Mouse (Mus musculus) limb, embryonic 14.5 days (tissue): ENCODE data around the gene Cphx3. TPM values are rescaled to one million over a fixed set of nuclear protein-coding genes. Genes with fewer than 3 reads are reported as not detected.
"Not testable (repeated sequence)": the region's sequence is repeated elsewhere in the genome, so short reads cannot be mapped to it uniquely, and the experiment has no call there.

Experiments used
- ATAC-seq: fragments of 200-750 bp; cut with Nextera tagmentation; 2 replicates; pipeline ENCODE4 v1.8.0; 2017; ENCODE audit warnings: low read depth, moderate number of reproducible peaks, moderate TSS enrichment; ENCODE audit not compliant: low FRiP score
- DNase-seq: peaks from one replicate; pipeline ENCODE4 v3.0.0-alpha.2; 2015; ENCODE audit warnings: low spot score
- H3K27ac ChIP-seq: fragments of 300-500 bp; sonication (generic); replicated peaks from 2 replicates; pipeline ENCODE4 v1.5.1; 2014; ENCODE audit warnings: low read depth, mild to moderate bottlenecking, low read length, moderate library complexity, mixed read lengths
- H3K27me3 ChIP-seq: fragments of 300-500 bp; sonication (generic); 2 replicates; pipeline ENCODE4 v1.6.1; 2014; ENCODE audit warnings: low read length, mixed read lengths; ENCODE audit not compliant: control insufficient read depth, insufficient read depth
- H3K36me3 ChIP-seq: fragments of 300-500 bp; sonication (generic); 2 replicates; pipeline ENCODE4 v1.6.1; 2014; ENCODE audit warnings: mild to moderate bottlenecking, low read length, moderate library complexity, mixed read lengths; ENCODE audit not compliant: control insufficient read depth, insufficient read depth
- H3K4me1 ChIP-seq: fragments of 300-500 bp; sonication (generic); 2 replicates; pipeline ENCODE4 v1.6.1; 2014; ENCODE audit warnings: antibody characterized with exemption, low read length, mixed read lengths; ENCODE audit not compliant: control insufficient read depth, insufficient read depth
- H3K4me2 ChIP-seq: fragments of 300-500 bp; sonication (generic); replicated peaks from 2 replicates; pipeline ENCODE4 v1.6.1; 2014; ENCODE audit warnings: low read depth, mild to moderate bottlenecking, low read length, moderate library complexity; ENCODE audit not compliant: severe bottlenecking
- H3K4me3 ChIP-seq: fragments of 300-500 bp; sonication (generic); replicated peaks from 2 replicates; pipeline ENCODE4 v1.5.1; 2014; ENCODE audit warnings: low read length
- H3K9ac ChIP-seq: fragments of 300-500 bp; sonication (generic); 2 replicates; pipeline ENCODE4 v1.6.1; 2014; ENCODE audit warnings: mild to moderate bottlenecking, low read depth, low read length, moderate library complexity; ENCODE audit not compliant: severe bottlenecking
- H3K9me3 ChIP-seq: fragments of 300-500 bp; sonication (generic); 2 replicates; pipeline ENCODE4 v1.6.1; 2016; ENCODE audit warnings: low read length; ENCODE audit not compliant: control insufficient read depth
- WGBS: fragments of 180-500 bp; shearing (Covaris S2); extraction: QIAGEN DNeasy Blood & Tissue Kit; methylation state at CpG from one replicate; pipeline ENCODE4 v1.1.7; 2014; 5-methylcytosine and 5-hydroxymethylcytosine counted together
- polyA plus RNA-seq, 2 experiments: library from polyadenylated mRNA; depleted of rRNA in 1 of 2; stranded (reverse) in 1 of 2; unstranded in 1 of 2; fragments of >200 nt; fragmentation: Nextera tagmentation in 1 of 2; extraction: Ambion mirVana in 1 of 2; gene quantifications; 2 replicates each; pipeline versions ENCODE4 v1.2.1 to v1.2.3; 2012 to 2014

The Cphx3 gene
- polyA plus RNA-seq, 2 experiments, result not detected

- H3K9me3 ChIP-seq, H3K36me3 ChIP-seq, H3K4me2 ChIP-seq, H3K27ac ChIP-seq, ATAC-seq, H3K4me3 ChIP-seq, H3K4me1 ChIP-seq, H3K9ac ChIP-seq, H3K27me3 ChIP-seq, DNase-seq: not testable (repeated sequence)
- no CpG with 5 or more reads among the region's 6 CpGs for WGBS
Measured at GRCm38 (mm10) chr14:26059362-26059761, 22.7 kb upstream of the Cphx3 start.

GRCm38 (mm10) chr14:26066574-26067324 lies 15.3 kb upstream of the Cphx3 start:
- no CpG with 5 or more reads among the region's 44 CpGs for WGBS
- not testable (repeated sequence) for H3K27ac ChIP-seq, H3K9ac ChIP-seq, DNase-seq, H3K27me3 ChIP-seq, H3K9me3 ChIP-seq, H3K36me3 ChIP-seq, H3K4me3 ChIP-seq, H3K4me1 ChIP-seq, H3K4me2 ChIP-seq
- ATAC-seq, result peak; percentile 87

- H3K9me3 ChIP-seq, H3K36me3 ChIP-seq, H3K4me2 ChIP-seq, H3K9ac ChIP-seq, DNase-seq, H3K27ac ChIP-seq, H3K27me3 ChIP-seq, H3K4me3 ChIP-seq, H3K4me1 ChIP-seq: not testable (repeated sequence)
- WGBS, result no CpG with 5 or more reads among the region's 10 CpGs
- ATAC-seq, result peak; percentile 86; the same call in 1 of the 2 replicates
Measured at GRCm38 (mm10) chr14:26067325-26067633, 14.8 kb upstream of the Cphx3 start, which contains the start of gene Tmem254c. Tmem254c (minus strand) TSS chr14:26067355.

- H3K27me3 ChIP-seq, ATAC-seq, DNase-seq, H3K36me3 ChIP-seq, H3K4me3 ChIP-seq, H3K9ac ChIP-seq, H3K9me3 ChIP-seq, H3K4me2 ChIP-seq, H3K4me1 ChIP-seq, H3K27ac ChIP-seq: not testable (repeated sequence)
- no CpG with 5 or more reads among the region's 5 CpGs for WGBS
Measured at GRCm38 (mm10) chr14:26076620-26077390, 5.3 kb upstream of the Cphx3 start.

- H3K4me3 ChIP-seq, H3K9ac ChIP-seq, H3K27ac ChIP-seq, H3K4me1 ChIP-seq, DNase-seq, H3K36me3 ChIP-seq, ATAC-seq, H3K9me3 ChIP-seq, H3K4me2 ChIP-seq, H3K27me3 ChIP-seq: not testable (repeated sequence)
- WGBS, result no CpG with 5 or more reads among the region's 6 CpGs
Measured at GRCm38 (mm10) chr14:26081216-26081615, 881 bp upstream of the Cphx3 start, which contains the start of gene Cphx2. Cphx2 (plus strand) TSS chr14:26081516.

GRCm38 (mm10) chr14:26097622-26098021 lies 15.5 kb downstream of the Cphx3 start:
- not testable (repeated sequence) for H3K27me3 ChIP-seq, H3K4me2 ChIP-seq, ATAC-seq, H3K4me3 ChIP-seq, H3K9me3 ChIP-seq, DNase-seq, H3K9ac ChIP-seq, H3K27ac ChIP-seq, H3K4me1 ChIP-seq, H3K36me3 ChIP-seq
- WGBS, result no CpG with 5 or more reads among the region's 3 CpGs

- WGBS, result no CpG with 5 or more reads among the region's 7 CpGs
- not testable (repeated sequence) for H3K4me3 ChIP-seq, H3K9ac ChIP-seq, DNase-seq, H3K9me3 ChIP-seq, H3K4me1 ChIP-seq, H3K27me3 ChIP-seq, H3K27ac ChIP-seq, H3K36me3 ChIP-seq, H3K4me2 ChIP-seq
- ATAC-seq, result peak; percentile 58; the same call in 1 of the 2 replicates
Measured at GRCm38 (mm10) chr14:26118150-26118549, 36.1 kb downstream of the Cphx3 start, which contains the start of gene Duxbl2. Duxbl2 (plus strand) TSS chr14:26118349.

- H3K9me3 ChIP-seq, DNase-seq, H3K4me1 ChIP-seq, H3K27ac ChIP-seq, H3K4me3 ChIP-seq, H3K9ac ChIP-seq, H3K4me2 ChIP-seq, H3K36me3 ChIP-seq, H3K27me3 ChIP-seq: not testable (repeated sequence)
- no CpG with 5 or more reads among the region's 18 CpGs for WGBS
- ATAC-seq, result peak; percentile 91
Measured at GRCm38 (mm10) chr14:26118550-26119000, 36.5 kb downstream of the Cphx3 start.
